Mouse (Mus musculus) spleen, adult 2 months (tissue): ENCODE data around the gene Exoc5.

Experiments used
- CTCF ChIP-seq: fragments of 200-500 bp; IDR thresholded peaks from 2 replicates; pipeline ENCODE4 v1.5.1; 2011; ENCODE audit warnings: mild to moderate bottlenecking, inconsistent platforms; ENCODE audit not compliant: insufficient read depth, insufficient read length, insufficient replicate concordance; ENCODE audit errors: extremely low read depth
- POLR2A ChIP-seq: fragments of 200-500 bp; IDR thresholded peaks from 2 replicates; pipeline ENCODE4 v1.6.1; 2011; ENCODE audit warnings: low read depth, low read length, inconsistent platforms

DNA sequence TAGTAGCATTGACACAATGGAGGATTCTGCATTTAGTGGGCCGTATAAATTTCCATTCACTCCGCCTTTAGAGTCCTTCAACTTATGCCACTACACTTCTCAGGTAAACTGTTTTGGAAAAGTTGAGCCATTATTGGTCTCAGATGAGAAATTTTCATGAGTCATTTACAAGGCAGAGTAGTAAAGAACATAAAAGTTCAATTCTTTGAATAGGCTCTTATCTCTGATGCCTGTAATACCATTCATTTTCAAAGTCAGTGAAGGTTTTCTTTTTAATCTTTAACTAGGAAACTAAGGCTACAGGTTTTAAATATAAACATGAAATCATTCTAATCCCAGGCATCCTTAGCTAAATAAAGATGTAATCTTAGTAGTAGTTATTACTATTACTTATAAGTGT lies 12.4 kb upstream of the Exoc5 start:
- TF ChIP-seq CTCF (no peak), POLR2A (no peak)
